Mouse (Mus musculus) stomach, embryonic 16.5 days (tissue): Measurements from ENCODE around the gene Tas2r121. TPM values are rescaled to one million over a fixed set of nuclear protein-coding genes. Genes with fewer than 3 reads are reported as not detected.
"Not testable (repeated sequence)": the region's sequence is repeated elsewhere in the genome, so short reads cannot be mapped to it uniquely, and the experiment has no call there.

ENCODE experiments used
- ATAC-seq: fragments of 200-750 bp; cut with Nextera tagmentation; 2 replicates; pipeline ENCODE4 v1.8.0; 2017; ENCODE audit warnings: moderate number of reproducible peaks, moderate TSS enrichment; ENCODE audit not compliant: insufficient read depth, low FRiP score
- H3K27ac ChIP-seq: fragments of 300-500 bp; sonication (generic); 2 replicates; pipeline ENCODE4 v1.5.1; 2014; ENCODE audit warnings: low read length
- H3K27me3 ChIP-seq: fragments of 300-500 bp; sonication (generic); 2 replicates; pipeline ENCODE4 v1.6.1; 2014; ENCODE audit warnings: low read length, control low read depth, mixed read lengths; ENCODE audit not compliant: control insufficient read depth, insufficient read depth
- H3K36me3 ChIP-seq: fragments of 300-500 bp; sonication (generic); 2 replicates; pipeline ENCODE4 v1.6.1; 2014; ENCODE audit warnings: low read length; ENCODE audit not compliant: control insufficient read depth, insufficient read depth
- H3K4me1 ChIP-seq: fragments of 300-500 bp; sonication (generic); 2 replicates; pipeline ENCODE4 v1.6.1; 2014; ENCODE audit warnings: low read length, control low read depth, mixed read lengths; ENCODE audit not compliant: control insufficient read depth, insufficient read depth
- H3K4me2 ChIP-seq: fragments of 300-500 bp; sonication (generic); 2 replicates; pipeline ENCODE4 v1.6.1; 2014; ENCODE audit warnings: low read depth, low read length, mixed read lengths
- H3K4me3 ChIP-seq: fragments of 300-500 bp; sonication (generic); replicated peaks from 2 replicates; pipeline ENCODE4 v1.5.1; 2014; ENCODE audit warnings: mild to moderate bottlenecking, low read length
- H3K9ac ChIP-seq: fragments of 300-500 bp; sonication (generic); 2 replicates; pipeline ENCODE4 v1.6.1; 2014; ENCODE audit warnings: low read length
- H3K9me3 ChIP-seq: fragments of 300-500 bp; sonication (generic); replicated peaks from 2 replicates; pipeline ENCODE4 v1.6.1; 2016; ENCODE audit warnings: low read length, control low read depth; ENCODE audit not compliant: control insufficient read depth
- WGBS: fragments of 180-500 bp; shearing (Covaris S2); extraction: QIAGEN DNeasy Blood & Tissue Kit; methylation state at CpG from one replicate; pipeline ENCODE4 v1.1.7; 2014; 5-methylcytosine and 5-hydroxymethylcytosine counted together
- polyA plus RNA-seq: library from polyadenylated mRNA; unstranded; fragments of >200 nt; fragmentation: Nextera tagmentation; extraction: Ambion mirVana; gene quantifications from 2 replicates; pipeline ENCODE4 v1.2.1, GENCODE M21; 2015

The Tas2r121 gene
- not detected in 2 replicates for polyA plus RNA-seq

- H3K36me3 ChIP-seq: no peaks in the 10 kb centered on the region
- H3K9ac ChIP-seq: no peak within 1 kb of the TSS
- no peak for ATAC-seq
- H3K27me3 ChIP-seq: no peaks in the 10 kb centered on the region
- H3K9me3 ChIP-seq: no peaks in the 10 kb centered on the region
- no peaks in the 10 kb centered on the region for H3K4me1 ChIP-seq
- WGBS: 63% methylated on average over 1 of the region's 1 CpGs
- H3K4me2 ChIP-seq: no peak within 1 kb of the TSS
- no peak within 1 kb of the TSS for H3K27ac ChIP-seq
- no peak within 1 kb of the TSS for H3K4me3 ChIP-seq
Measured at GRCm38 (mm10) chr6:132700907-132701306, at the start of gene Tas2r121. Gene Tas2r121 (minus strand): TSS chr6:132701007.

GRCm38 (mm10) chr6:132750206-132750605 is 49.4 kb upstream of the Tas2r121 start:
- no peak for ATAC-seq
- H3K27ac ChIP-seq: no peak overlapping the region
- no peaks in the 10 kb centered on the region for H3K4me1 ChIP-seq
- no peaks in the 10 kb centered on the region for H3K9me3 ChIP-seq
- no peak overlapping the region for H3K9ac ChIP-seq
- no peaks in the 10 kb centered on the region for H3K27me3 ChIP-seq
- H3K36me3 ChIP-seq: no peaks in the 10 kb centered on the region
- no peak overlapping the region for H3K4me3 ChIP-seq
- WGBS: 89% methylated on average over 2 of the region's 2 CpGs
- no peak overlapping the region for H3K4me2 ChIP-seq

GRCm38 (mm10) chr6:132737935-132738334 is 37.1 kb upstream of the Tas2r121 start, which contains the start of gene Tas2r115:
Gene Tas2r115 (minus strand): TSS chr6:132738035.
- WGBS: 67% methylated on average over 2 of the region's 2 CpGs

GRCm38 (mm10) chr6:132711828-132712227 is 11.0 kb upstream of the Tas2r121 start, which contains the start of gene Tas2r122:
Gene Tas2r122 (minus strand): TSS chr6:132711928.
- Histone ChIP-seq H3K9ac (no peak within 1 kb of the TSS), H3K27ac (no peak within 1 kb of the TSS), H3K9me3 (no peaks in the 10 kb centered on the region), H3K4me2 (no peak within 1 kb of the TSS), H3K4me1 (no peaks in the 10 kb centered on the region), H3K36me3 (no peaks in the 10 kb centered on the region), H3K27me3 (no peaks in the 10 kb centered on the region), H3K4me3 (no peak within 1 kb of the TSS)
- WGBS: 87% methylated on average over 3 of the region's 3 CpGs
- ATAC-seq: no peak

More at GRCm38 (mm10) chr6:132737935-132738334, 37.1 kb upstream of the Tas2r121 start, which contains the start of gene Tas2r115:
- no peaks in the 10 kb centered on the region for H3K4me1 ChIP-seq
- H3K36me3 ChIP-seq: no peaks in the 10 kb centered on the region
- ATAC-seq: no peak
- H3K27ac ChIP-seq: no peak within 1 kb of the TSS
- H3K9ac ChIP-seq: no peak within 1 kb of the TSS
- H3K9me3 ChIP-seq: no peaks in the 10 kb centered on the region
- H3K27me3 ChIP-seq: no peaks in the 10 kb centered on the region
- H3K4me2 ChIP-seq: no peak within 1 kb of the TSS
- no peak within 1 kb of the TSS for H3K4me3 ChIP-seq

- H3K4me1 ChIP-seq, H3K9me3 ChIP-seq, H3K27ac ChIP-seq, H3K36me3 ChIP-seq, H3K4me3 ChIP-seq, H3K27me3 ChIP-seq, H3K4me2 ChIP-seq, ATAC-seq, H3K9ac ChIP-seq: not testable (repeated sequence)
- 79% methylated on average over 7 of the region's 7 CpGs for WGBS
Measured at GRCm38 (mm10) chr6:132691596-132691995, 9.2 kb downstream of the Tas2r121 start.

- Histone ChIP-seq H3K9ac (no peak within 1 kb of the TSS), H3K4me2 (no peak within 1 kb of the TSS)
Measured at GRCm38 (mm10) chr6:132656653-132657052, 44.2 kb downstream of the Tas2r121 start, which contains the start of gene Tas2r120. Gene Tas2r120 (plus strand): TSS chr6:132656953.

GRCm38 (mm10) chr6:132651426-132651825 is 49.4 kb downstream of the Tas2r121 start, which contains the start of gene A630073D07Rik:
Gene A630073D07Rik (minus strand): TSS chr6:132651526.
- H3K4me1 ChIP-seq: no peaks in the 10 kb centered on the region
- H3K36me3 ChIP-seq: no peaks in the 10 kb centered on the region
- H3K9me3 ChIP-seq: no peaks in the 10 kb centered on the region
- 72% methylated on average over 1 of the region's 1 CpGs for WGBS
- no peak within 1 kb of the TSS for H3K4me3 ChIP-seq
- no peak within 1 kb of the TSS for H3K9ac ChIP-seq
- H3K27ac ChIP-seq: no peak within 1 kb of the TSS
- H3K4me2 ChIP-seq: no peak within 1 kb of the TSS
- H3K27me3 ChIP-seq: no peaks in the 10 kb centered on the region
- no peak for ATAC-seq

More at GRCm38 (mm10) chr6:132656653-132657052, 44.2 kb downstream of the Tas2r121 start, which contains the start of gene Tas2r120:
- no peaks in the 10 kb centered on the region for H3K36me3 ChIP-seq
- no peak for ATAC-seq
- no peak within 1 kb of the TSS for H3K4me3 ChIP-seq
- no peak within 1 kb of the TSS for H3K27ac ChIP-seq
- H3K9me3 ChIP-seq: no peaks in the 10 kb centered on the region
- H3K4me1 ChIP-seq: no peaks in the 10 kb centered on the region
- H3K27me3 ChIP-seq: no peaks in the 10 kb centered on the region

Other genes starting within 250 kb of the Tas2r121 start
- not detected in 2 replicates for gene Prh1, start 131.2 kb downstream of the Tas2r121 start, polyA plus RNA-seq
- not detected in 2 replicates for gene Prp2, start 105.1 kb downstream of the Tas2r121 start, polyA plus RNA-seq
- not detected in 2 replicates for gene A630073D07Rik, start 49.5 kb downstream of the Tas2r121 start, polyA plus RNA-seq
- not detected in 2 replicates for gene Tas2r120, start 44.1 kb downstream of the Tas2r121 start, polyA plus RNA-seq
- not detected in 2 replicates for gene Tas2r122, start 10.9 kb upstream of the Tas2r121 start, polyA plus RNA-seq
- gene Tas2r115, start 37.0 kb upstream of the Tas2r121 start, polyA plus RNA-seq: not detected in 2 replicates
- gene Tas2r124, start 53.7 kb upstream of the Tas2r121 start, polyA plus RNA-seq: not detected in 2 replicates
- gene Tas2r102, start 61.1 kb upstream of the Tas2r121 start, polyA plus RNA-seq: not detected in 2 replicates
- gene Tas2r136, start 77.2 kb upstream of the Tas2r121 start, polyA plus RNA-seq: not detected in 2 replicates
- not detected in 2 replicates for gene Tas2r117, start 101.8 kb upstream of the Tas2r121 start, polyA plus RNA-seq
- not detected in 2 replicates for gene Tas2r123, start 146.1 kb upstream of the Tas2r121 start, polyA plus RNA-seq
- not detected in 2 replicates for gene Tas2r116, start 154.4 kb upstream of the Tas2r121 start, polyA plus RNA-seq
- not detected in 2 replicates for gene Tas2r110, start 167.0 kb upstream of the Tas2r121 start, polyA plus RNA-seq
- not detected in 2 replicates for gene Tas2r113, start 192.0 kb upstream of the Tas2r121 start, polyA plus RNA-seq
- not detected in 2 replicates for gene Tas2r125, start 208.6 kb upstream of the Tas2r121 start, polyA plus RNA-seq